Mouse (Mus musculus) megakaryocyte, embryonic 14.5 days (primary cell): ENCODE measurements around the gene Cdt1.

Source experiments
- FLI1 ChIP-seq: IDR thresholded peaks from 2 replicates; pipeline ENCODE4 v1.6.1; 2012; ENCODE audit warnings: low read length, inconsistent platforms, mixed read lengths
- GATA1 ChIP-seq: IDR thresholded peaks from 3 replicates; pipeline ENCODE4 v1.6.1; 2012; ENCODE audit warnings: mixed read lengths, low read length, inconsistent platforms, borderline replicate concordance

DNA sequence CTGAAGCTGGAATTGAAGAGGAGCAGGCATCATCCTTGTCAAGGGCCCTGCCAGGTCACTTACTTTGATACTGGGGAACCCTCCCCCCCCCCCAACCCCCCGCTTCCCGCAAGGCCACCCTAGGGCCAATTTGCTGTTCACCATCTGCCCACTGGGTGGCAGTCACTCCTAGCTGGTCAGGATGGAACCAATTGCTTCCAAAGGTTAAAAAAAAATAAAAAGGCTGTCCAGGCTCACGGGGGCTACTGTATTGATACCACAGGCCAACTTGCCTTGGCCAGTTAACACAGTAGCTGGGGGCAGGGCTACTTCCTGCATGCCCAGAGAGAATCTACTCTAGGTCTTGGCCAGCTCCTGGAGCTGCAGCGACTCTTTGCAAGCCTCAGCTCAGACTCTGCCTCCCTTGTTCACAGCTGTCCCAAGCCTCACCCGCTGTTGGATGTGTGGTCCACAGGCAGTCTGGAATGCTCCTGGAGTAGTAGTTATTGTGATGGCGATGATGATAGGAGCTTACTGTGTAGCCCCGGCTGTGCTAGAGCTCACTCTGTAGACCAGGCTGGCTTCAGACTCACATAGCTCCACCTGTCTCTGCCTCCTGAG is 50.2 kb downstream of the Cdt1 start:
- TF ChIP-seq GATA1 (no peak), FLI1 (no peak)
